In the genomic region with DNA sequence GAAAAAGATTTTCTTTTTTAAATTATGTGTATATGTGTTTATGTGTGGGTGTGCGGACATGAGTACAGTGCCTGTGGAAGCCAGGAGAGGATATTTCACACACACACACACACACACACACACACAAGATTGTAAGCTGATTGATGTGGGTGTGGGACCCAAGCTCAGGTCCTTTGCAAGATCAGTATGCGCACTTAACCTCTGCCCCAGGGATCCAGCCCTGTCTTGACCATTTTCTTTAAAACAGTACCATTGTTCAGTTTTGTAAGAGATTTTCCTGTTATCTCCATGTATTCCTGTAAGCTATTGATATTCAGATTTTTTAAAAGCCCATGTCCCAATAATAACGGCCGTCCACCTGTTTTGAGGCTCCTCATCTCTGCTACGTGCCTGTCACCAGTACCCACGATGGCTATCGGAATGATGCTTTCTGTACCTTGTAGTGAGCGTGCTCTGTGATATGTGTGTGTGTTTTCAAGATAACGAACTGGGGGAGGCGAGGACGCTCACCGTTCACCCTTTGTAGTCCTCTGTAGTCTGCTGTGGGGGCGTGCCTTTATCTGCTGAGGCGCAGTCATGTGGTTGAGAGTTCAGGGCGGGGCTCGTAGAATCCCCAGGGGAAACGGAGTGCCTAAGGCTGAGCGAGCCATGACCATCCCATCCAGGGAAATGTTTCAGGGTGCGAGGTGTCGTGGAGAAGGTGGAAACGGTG, we compare ENCODE assay signal across 15 mouse cellular contexts.
DNase-seq lines count a peak whose midpoint lies in the region; ATAC-seq and TF ChIP-seq lines count a peak whose summit lies in the region.
"Had no signal": no experiment of that assay in that cellular context is flagged by ENCODE, and none has a peak within 500 bp of the region (broad histone marks: within the 10 kb centered on the region; RNA-seq: fewer than 3 reads in every experiment).

No protein-coding gene starts in this region.

- no peak overlapping the region for H3K4me2 ChIP-seq in heart, embryonic 12.5 days
- peak overlapping the region; percentile 50 for H3K4me2 ChIP-seq in liver, embryonic 13.5 days
- H3K4me2 ChIP-seq: forebrain, embryonic 13.5 days; limb, embryonic 13.5 days; neural tube, embryonic 15.5 days had no signal

- no peaks in the 10 kb centered on the region for H3K9me3 ChIP-seq in heart, embryonic 12.5 days (replicated peaks)
- H3K9me3 ChIP-seq in ES-Bruce4 (replicated peaks; ENCODE audit: control insufficient read depth, insufficient read depth, low read length, poor library complexity, severe bottlenecking) = no peaks in the 10 kb centered on the region
- H3K9me3 ChIP-seq in liver, embryonic 13.5 days (replicated peaks) = no peaks in the 10 kb centered on the region
- H3K9me3 ChIP-seq: forebrain, embryonic 13.5 days; limb, embryonic 13.5 days; neural tube, embryonic 15.5 days had no signal

- TF ChIP-seq EP300 in ES-Bruce4 (IDR thresholded peaks at IDR 0.05; ENCODE audit: insufficient read depth, low read depth, low read length) = 0 out of 2 replicates have a peak, but pooled peaks have one; percentile 36

- WGBS in heart, embryonic 12.5 days = 45% methylated on average over 21 of the region's 21 CpGs
- WGBS in liver, embryonic 13.5 days (ENCODE audit: insufficient replicate concordance) = 28% methylated on average over 21 of the region's 21 CpGs

- no peak for TF ChIP-seq CTCF in ES-Bruce4 (IDR thresholded peaks at IDR 0.05; ENCODE audit: low read depth, low read length)

- no peak overlapping the region for H3K4me3 ChIP-seq in heart, embryonic 12.5 days
- H3K4me3 ChIP-seq in ES-Bruce4 (ENCODE audit: low read depth, low read length) = peak overlapping the region; percentile 15; the same call in 1 of the 2 replicates
- no peak overlapping the region; the same call in 1 of the 2 replicates for H3K4me3 ChIP-seq in liver, embryonic 13.5 days (replicated peaks)
- H3K4me3 ChIP-seq: forebrain, embryonic 13.5 days; limb, embryonic 13.5 days; neural tube, embryonic 15.5 days had no signal

- no peak overlapping the region for H3K27ac ChIP-seq in heart, embryonic 12.5 days (ENCODE audit: poor library complexity, severe bottlenecking)
- H3K27ac ChIP-seq in ES-Bruce4 (ENCODE audit: insufficient read depth, low read length) = no peak overlapping the region
- H3K27ac ChIP-seq in liver, embryonic 13.5 days = no peak overlapping the region
- H3K27ac ChIP-seq: forebrain, embryonic 13.5 days; limb, embryonic 13.5 days; neural tube, embryonic 15.5 days had no signal

- intact Hi-C loops in heart, postnatal 36 days (cut with DNase I) = no loop called here

- H3K9ac ChIP-seq in heart, embryonic 12.5 days = no peak overlapping the region
- H3K9ac ChIP-seq in ES-Bruce4 (ENCODE audit: low read depth, poor library complexity, severe bottlenecking) = no peak overlapping the region
- H3K9ac ChIP-seq in liver, embryonic 13.5 days = no peak overlapping the region
- H3K9ac ChIP-seq: forebrain, embryonic 13.5 days; limb, embryonic 13.5 days; neural tube, embryonic 15.5 days had no signal

- no peak for TF ChIP-seq POLR2A in ES-Bruce4 (IDR thresholded peaks at IDR 0.05; ENCODE audit: insufficient read depth, low read length)

- peaks cover 43% of the 10 kb centered on the region for H3K36me3 ChIP-seq in heart, embryonic 12.5 days
- no peaks in the 10 kb centered on the region for H3K36me3 ChIP-seq in ES-Bruce4 (ENCODE audit: control insufficient read depth, insufficient read depth, low read length, poor library complexity, severe bottlenecking)
- peaks cover 5% of the 10 kb centered on the region; the same call in 1 of the 2 replicates for H3K36me3 ChIP-seq in liver, embryonic 13.5 days

- peak; percentile 91 for ATAC-seq in heart, embryonic 12.5 days (ENCODE audit: insufficient number of reproducible peaks, low FRiP score)
- peak; percentile 99 for ATAC-seq in liver, embryonic 13.5 days (ENCODE audit: low read depth)
- ATAC-seq: forebrain, embryonic 13.5 days had no signal

- peaks cover 7% of the 10 kb centered on the region; the same call in 1 of the 2 replicates for H3K4me1 ChIP-seq in heart, embryonic 12.5 days (replicated peaks)
- peaks cover 2% of the 10 kb centered on the region for H3K4me1 ChIP-seq in ES-Bruce4 (ENCODE audit: control insufficient read depth, insufficient read depth, low read length)
- peaks cover 17% of the 10 kb centered on the region for H3K4me1 ChIP-seq in liver, embryonic 13.5 days (replicated peaks)
- H3K4me1 ChIP-seq: forebrain, embryonic 13.5 days; limb, embryonic 13.5 days; neural tube, embryonic 15.5 days had no signal

- no peaks in the 10 kb centered on the region for H3K27me3 ChIP-seq in heart, embryonic 12.5 days (replicated peaks)
- no peaks in the 10 kb centered on the region for H3K27me3 ChIP-seq in ES-Bruce4 (ENCODE audit: control insufficient read depth, insufficient read depth, low read length, poor library complexity, severe bottlenecking)
- no peaks in the 10 kb centered on the region for H3K27me3 ChIP-seq in liver, embryonic 13.5 days
- H3K27me3 ChIP-seq: forebrain, embryonic 13.5 days; limb, embryonic 13.5 days; neural tube, embryonic 15.5 days had no signal

- DNase-seq in heart, postnatal 36 days = no peak
- DNase-seq in MEL-GATA-1-ER (ENCODE audit: extremely low read depth, low read depth) = peak; percentile 59
- DNase-seq in liver, embryonic 13.5 days = peak; percentile 71
- no peak for DNase-seq in cerebellum, postnatal 4 days (ENCODE audit: low spot score in 2 of 2)
- no peak for DNase-seq in cerebellum, adult 11-12 months
- DNase-seq: adrenal gland, postnatal 25 days; cerebellum, adult 8-10 months; kidney, postnatal 14 days; lung, postnatal 36 days; thymus, postnatal 25 days had no signal

Comparison
In these comparisons a context has a peak if more than half of its experiments do, and no peak if none do; other contexts are left out.
1. DNase-seq: peak in MEL-GATA-1-ER (single experiment) and liver, embryonic 13.5 days (single experiment); none in heart, postnatal 36 days (0 of 2), cerebellum, postnatal 4 days (0 of 2) and cerebellum, adult 11-12 months (single experiment).